Mouse (Mus musculus): ENCODE results near the gene Ccdc183. TPM values are rescaled to one million over a fixed set of nuclear protein-coding genes. Genes with fewer than 3 reads are reported as not detected.

Gene Ccdc183
- polyA plus RNA-seq, 1 experiment, result 0.03 TPM

DNA sequence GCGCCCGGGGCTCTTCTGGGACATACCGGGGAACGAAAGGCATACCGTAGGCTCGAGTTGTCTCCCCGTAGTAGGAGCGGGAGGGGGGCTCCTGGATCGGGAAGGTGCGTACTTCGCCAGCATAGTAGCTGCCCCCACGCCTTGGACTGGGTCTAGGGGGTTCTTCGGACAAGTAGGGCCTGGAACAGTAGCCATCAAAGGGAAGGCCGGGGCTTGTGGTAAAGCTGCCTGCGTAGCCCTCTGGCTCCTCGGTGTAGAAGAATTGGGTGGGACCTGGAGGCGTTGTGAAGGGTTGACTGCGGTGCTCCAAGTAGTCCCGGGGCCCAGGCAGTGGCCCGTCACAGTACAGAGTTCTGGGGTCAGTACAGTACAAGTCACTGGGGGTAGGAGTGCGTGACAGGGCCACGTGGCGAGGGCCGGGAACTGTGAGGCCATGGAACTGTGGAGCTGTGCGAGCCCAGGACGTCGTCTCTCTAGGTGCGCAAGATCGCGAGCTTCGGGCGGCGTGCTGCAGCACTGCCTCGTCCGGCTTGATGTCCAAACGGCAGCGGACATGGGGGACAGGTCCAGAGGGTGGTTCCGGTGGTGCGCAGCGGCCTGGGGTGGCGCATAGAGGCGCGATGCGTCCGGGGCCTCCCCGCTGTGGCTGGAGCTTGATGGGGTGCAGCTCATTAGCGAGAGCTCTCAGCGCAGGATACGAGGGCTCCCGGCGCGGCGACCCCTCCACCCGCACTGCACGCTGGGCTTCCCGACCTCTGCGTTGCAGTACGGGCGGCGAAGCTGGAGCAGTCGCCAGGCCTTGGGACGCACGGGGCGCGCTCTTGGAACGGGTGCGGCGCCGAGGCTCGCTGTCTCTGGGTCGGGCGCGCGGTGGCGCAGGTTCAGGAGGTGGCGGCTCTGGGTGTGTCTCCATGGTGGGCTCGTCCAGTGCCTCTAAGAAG lies 38.4 kb downstream of the Ccdc183 start:
- Histone ChIP-seq H3K4me1 (ENCODE audit: control insufficient read depth, insufficient read depth, low read length) (peaks cover 10% of the 10 kb centered on the region), H3K4me3 (ENCODE audit: insufficient read depth, low read depth, low read length) (no peak overlapping the region), H3K27me3 (replicated peaks; ENCODE audit: control insufficient read depth, insufficient read depth, low read length) (peaks cover 10% of the 10 kb centered on the region), H3K27ac (ENCODE audit: insufficient read depth, low read depth, low read length) (no peak overlapping the region), H3K36me3 (ENCODE audit: control insufficient read depth, insufficient read depth, low read length) (no peaks in the 10 kb centered on the region)
- 6% methylated on average over 77 of the region's 77 CpGs for WGBS
- TF ChIP-seq POLR2A (IDR thresholded peaks at IDR 0.05; ENCODE audit: low read depth, low read length), result no peak
- no peak for TF ChIP-seq CTCF (conservative IDR thresholded peaks at IDR 0.05; ENCODE audit: insufficient read depth, insufficient read length, low read depth, low read length)
- DNase-seq, result no peak

- 5% methylated on average over 75 of the region's 75 CpGs for WGBS
- Histone ChIP-seq H3K27ac (ENCODE audit: insufficient read depth, low read depth, low read length) (no peak overlapping the region), H3K4me1 (ENCODE audit: control insufficient read depth, insufficient read depth, low read length) (peaks cover 10% of the 10 kb centered on the region), H3K36me3 (ENCODE audit: control insufficient read depth, insufficient read depth, low read length) (no peaks in the 10 kb centered on the region), H3K4me3 (ENCODE audit: insufficient read depth, low read depth, low read length) (peak overlapping the region; percentile 16; the same call in 1 of the 2 replicates), H3K27me3 (replicated peaks; ENCODE audit: control insufficient read depth, insufficient read depth, low read length) (peaks cover 10% of the 10 kb centered on the region)
- DNase-seq, result no peak
- no peak for TF ChIP-seq POLR2A (IDR thresholded peaks at IDR 0.05; ENCODE audit: low read depth, low read length)
- no peak for TF ChIP-seq CTCF (conservative IDR thresholded peaks at IDR 0.05; ENCODE audit: insufficient read depth, insufficient read length, low read depth, low read length)
These were observed 39.3 kb downstream of the Ccdc183 start for GRCm38 (mm10) chr2:25577951-25578795.

DNA sequence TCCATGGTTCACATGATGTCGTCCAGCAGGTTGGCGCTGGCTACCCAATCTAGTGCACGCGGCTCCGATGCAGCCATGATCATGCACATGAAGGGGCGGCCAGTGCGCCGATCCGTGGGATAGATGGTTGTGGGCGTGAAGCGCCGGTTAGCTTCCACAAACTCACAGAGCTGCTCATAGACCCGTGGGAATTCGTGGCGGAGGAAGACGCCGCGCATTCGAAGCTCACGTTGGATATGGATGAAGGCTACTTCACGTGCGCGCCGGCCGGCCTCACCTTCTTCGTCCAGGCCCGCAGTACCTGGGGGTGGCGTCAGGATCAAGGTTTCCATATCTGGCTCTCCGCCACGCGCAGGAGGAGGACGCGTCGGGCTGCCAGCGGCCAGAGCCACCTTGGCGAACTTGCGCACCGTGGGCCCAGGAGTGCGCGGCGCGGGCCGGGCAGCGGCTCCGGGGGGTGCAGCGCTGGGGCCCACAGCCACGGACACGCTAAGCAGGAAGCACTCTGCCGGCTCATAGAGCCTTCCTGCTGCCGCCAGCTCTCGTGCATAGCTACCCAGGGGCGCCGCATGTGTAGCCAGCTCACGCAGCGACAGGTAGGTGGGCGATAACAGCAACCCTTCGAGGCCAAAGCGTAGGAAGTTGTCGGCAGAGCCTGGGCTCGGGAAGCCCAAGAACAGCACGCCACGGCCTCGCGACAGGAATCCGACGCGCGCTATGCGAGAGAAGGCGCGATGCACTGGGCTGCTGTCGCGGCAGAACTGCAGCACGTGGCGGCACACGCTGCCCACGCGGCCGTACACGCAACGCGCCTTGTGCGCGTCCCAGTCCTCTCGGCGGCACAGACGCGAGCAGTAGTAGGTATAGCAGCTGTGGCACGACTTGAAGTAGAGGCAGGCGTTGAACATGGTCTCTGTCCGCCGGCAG lies 40.2 kb downstream of the Ccdc183 start:
- no peak overlapping the region for H3K27ac ChIP-seq (ENCODE audit: insufficient read depth, low read depth, low read length)
- TF ChIP-seq CTCF (conservative IDR thresholded peaks at IDR 0.05; ENCODE audit: insufficient read depth, insufficient read length, low read depth, low read length) (no peak), POLR2A (IDR thresholded peaks at IDR 0.05; ENCODE audit: low read depth, low read length) (no peak)
- H3K36me3 ChIP-seq (ENCODE audit: control insufficient read depth, insufficient read depth, low read length), result no peaks in the 10 kb centered on the region
- H3K27me3 ChIP-seq (replicated peaks; ENCODE audit: control insufficient read depth, insufficient read depth, low read length), result peaks cover 10% of the 10 kb centered on the region
- no peak overlapping the region for H3K4me3 ChIP-seq (ENCODE audit: insufficient read depth, low read depth, low read length)
- H3K4me1 ChIP-seq (ENCODE audit: control insufficient read depth, insufficient read depth, low read length), result peaks cover 10% of the 10 kb centered on the region
- WGBS, result 20% methylated on average over 92 of the region's 92 CpGs
- DNase-seq, result no peak

- H3K27me3 ChIP-seq (replicated peaks; ENCODE audit: control insufficient read depth, insufficient read depth, low read length), result peaks cover 10% of the 10 kb centered on the region
- no peaks in the 10 kb centered on the region for H3K36me3 ChIP-seq (ENCODE audit: control insufficient read depth, insufficient read depth, low read length)
- no peak for DNase-seq
- no peak for TF ChIP-seq CTCF (conservative IDR thresholded peaks at IDR 0.05; ENCODE audit: insufficient read depth, insufficient read length, low read depth, low read length)
- no peak overlapping the region for H3K4me3 ChIP-seq (ENCODE audit: insufficient read depth, low read depth, low read length)
- H3K4me1 ChIP-seq (ENCODE audit: control insufficient read depth, insufficient read depth, low read length), result peaks cover 8% of the 10 kb centered on the region
- 80% methylated on average over 16 of the region's 16 CpGs for WGBS
- H3K27ac ChIP-seq (ENCODE audit: insufficient read depth, low read depth, low read length), result no peak overlapping the region
These were observed 41.2 kb downstream of the Ccdc183 start for GRCm38 (mm10) chr2:25576028-25576850.

DNA sequence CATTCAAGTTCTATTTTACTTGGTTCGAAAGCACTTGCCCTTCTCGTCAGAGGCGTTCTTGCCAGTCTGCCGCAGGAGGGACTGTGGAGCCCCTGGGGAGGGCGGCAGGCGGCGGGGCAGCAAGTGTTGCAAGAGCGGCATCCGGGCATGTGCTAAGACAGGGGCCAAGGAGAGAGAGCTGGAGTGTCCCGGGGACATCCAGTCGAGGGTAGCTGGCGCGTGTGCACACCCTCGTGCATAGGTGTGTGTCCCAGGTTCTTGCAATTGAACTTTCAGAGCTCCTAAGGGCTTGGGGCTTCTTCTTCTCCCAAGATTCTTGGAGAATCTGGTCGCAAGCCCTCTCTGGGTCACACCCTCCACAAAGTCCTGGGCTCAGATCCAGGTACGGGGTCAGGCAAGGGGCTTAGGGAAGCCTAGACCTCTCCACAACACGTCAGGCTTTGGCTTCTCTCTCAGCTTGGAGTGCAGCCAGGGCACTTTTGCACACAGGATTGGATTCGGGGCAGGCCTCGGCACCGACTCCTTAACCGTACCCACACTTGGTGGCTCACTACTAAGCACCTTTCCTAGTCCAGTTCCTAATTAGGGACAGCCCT lies 41.9 kb downstream of the Ccdc183 start:
- Histone ChIP-seq H3K36me3 (ENCODE audit: control insufficient read depth, insufficient read depth, low read length) (no peaks in the 10 kb centered on the region), H3K27ac (ENCODE audit: insufficient read depth, low read depth, low read length) (no peak overlapping the region), H3K4me3 (ENCODE audit: insufficient read depth, low read depth, low read length) (peak overlapping the region; percentile 34; the same call in 1 of the 2 replicates), H3K27me3 (replicated peaks; ENCODE audit: control insufficient read depth, insufficient read depth, low read length) (peaks cover 10% of the 10 kb centered on the region), H3K4me1 (ENCODE audit: control insufficient read depth, insufficient read depth, low read length) (peaks cover 5% of the 10 kb centered on the region)
- 11% methylated on average over 21 of the region's 21 CpGs for WGBS
- DNase-seq, result no peak
- no peak for TF ChIP-seq CTCF (conservative IDR thresholded peaks at IDR 0.05; ENCODE audit: insufficient read depth, insufficient read length, low read depth, low read length)
- no peak for TF ChIP-seq POLR2A (IDR thresholded peaks at IDR 0.05; ENCODE audit: low read depth, low read length)
